Mouse (Mus musculus) ovary, postnatal 36 days (tissue): ENCODE data around the gene Plcl2.
"Not testable (repeated sequence)": the region's sequence is repeated elsewhere in the genome, so short reads cannot be mapped to it uniquely, and the experiment has no call there.

Experiments
- DNase-seq: peaks from one replicate; pipeline ENCODE4 v3.0.0; 2022; ENCODE audit warnings: low spot score, mixed read lengths

The Plcl2 gene

GRCm38 (mm10) chr17:50536409-50537194 is 27.4 kb downstream of the Plcl2 start:
- no peak for DNase-seq

- no peak for DNase-seq
Measured at GRCm38 (mm10) chr17:50537786-50538185, 28.6 kb downstream of the Plcl2 start.

- DNase-seq = no peak
Measured at GRCm38 (mm10) chr17:50544860-50545259, 35.7 kb downstream of the Plcl2 start.

GRCm38 (mm10) chr17:50545274-50545673 is 36.1 kb downstream of the Plcl2 start:
- DNase-seq = no peak

- no peak for DNase-seq
Measured at GRCm38 (mm10) chr17:50552130-50552529, 42.9 kb downstream of the Plcl2 start.

GRCm38 (mm10) chr17:50557566-50558238 is 48.5 kb downstream of the Plcl2 start:
- no peak for DNase-seq

GRCm38 (mm10) chr17:50558239-50558625 is 49.0 kb downstream of the Plcl2 start:
- DNase-seq = no peak

- DNase-seq = no peak
Measured at GRCm38 (mm10) chr17:50565376-50566123, 56.3 kb downstream of the Plcl2 start.

- DNase-seq = no peak
Measured at GRCm38 (mm10) chr17:50568846-50569245, 59.6 kb downstream of the Plcl2 start.

GRCm38 (mm10) chr17:50570228-50570627 is 61.0 kb downstream of the Plcl2 start:
- not testable (repeated sequence) for DNase-seq

GRCm38 (mm10) chr17:50570681-50571398 is 61.6 kb downstream of the Plcl2 start:
- no peak for DNase-seq

- no peak for DNase-seq
Measured at GRCm38 (mm10) chr17:50574161-50574560, 65.0 kb downstream of the Plcl2 start.

GRCm38 (mm10) chr17:50580416-50580815 is 71.2 kb downstream of the Plcl2 start:
- no peak for DNase-seq

GRCm38 (mm10) chr17:50586834-50587233 is 77.6 kb downstream of the Plcl2 start:
- DNase-seq = no peak

- no peak for DNase-seq
Measured at GRCm38 (mm10) chr17:50587941-50588340, 78.7 kb downstream of the Plcl2 start.

- peak; percentile 31 for DNase-seq
Measured at GRCm38 (mm10) chr17:50600178-50600577, 91.0 kb downstream of the Plcl2 start.

- DNase-seq = no peak
Measured at GRCm38 (mm10) chr17:50600696-50601095, 91.5 kb downstream of the Plcl2 start.

- no peak for DNase-seq
Measured at GRCm38 (mm10) chr17:50606890-50607289, 97.7 kb downstream of the Plcl2 start.

- DNase-seq = no peak
Measured at GRCm38 (mm10) chr17:50609908-50610307, 100.7 kb downstream of the Plcl2 start.

- DNase-seq = no peak
Measured at GRCm38 (mm10) chr17:50620794-50621537, 111.8 kb downstream of the Plcl2 start.

GRCm38 (mm10) chr17:50621996-50622395 is 112.8 kb downstream of the Plcl2 start:
- no peak for DNase-seq
